Mouse (Mus musculus): Measurements from ENCODE around the gene Gm5795.
"Not testable (repeated sequence)": the region's sequence is repeated elsewhere in the genome, so short reads cannot be mapped to it uniquely, and the experiment has no call there.

Gene Gm5795

GRCm38 (mm10) chr14:3187955-3188354 is at the start of gene Gm5795:
TSS of gene Gm5795 (plus strand) at chr14:3188255.
- in situ Hi-C loops (cut with MboI, MseI) = not testable (repeated sequence)

GRCm38 (mm10) chr14:3208272-3209152 is 20.5 kb downstream of the Gm5795 start, which contains the start of gene D830030K20Rik:
TSS of gene D830030K20Rik (plus strand) at chr14:3208488.
- in situ Hi-C loops (cut with MboI, MseI) = loop anchor here in 1 of 2 experiments (10.0 kb wide), 1 partner anchor 154 kb away; no protein-coding TSS in a partner anchor

GRCm38 (mm10) chr14:3209367-3209766 is 21.3 kb downstream of the Gm5795 start:
- in situ Hi-C loops (cut with MboI, MseI) = loop anchor here in 1 of 2 experiments (10.0 kb wide), 1 partner anchor 155 kb away; no protein-coding TSS in a partner anchor
